Mouse (Mus musculus): ENCODE data around the gene E330017A01Rik. TPM values are rescaled to one million over a fixed set of nuclear protein-coding genes. Genes with fewer than 3 reads are reported as not detected.

Gene E330017A01Rik
- total RNA-seq, 2 experiments from 2014 or later = not detected

DNA sequence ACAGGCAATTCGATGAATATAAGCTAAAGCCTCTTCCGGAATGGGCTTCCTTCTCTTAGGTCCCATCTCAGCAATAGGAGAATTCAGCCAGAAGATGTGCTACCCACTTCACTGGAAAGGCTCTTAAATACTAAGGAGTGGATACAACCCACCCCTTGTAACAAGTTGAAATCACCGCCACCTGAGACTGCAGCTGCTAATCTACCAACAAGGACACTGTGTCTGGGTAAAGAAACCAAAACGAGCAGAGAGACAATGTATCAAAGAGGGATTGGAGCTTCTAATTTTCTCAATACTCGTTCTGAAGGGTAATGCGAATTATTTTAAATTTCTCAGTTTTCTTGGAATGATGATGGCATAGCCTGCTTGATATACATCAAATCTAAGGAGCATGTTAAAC, 21.7 kb downstream of the E330017A01Rik start, which contains the start of gene Gm813:
Gene Gm813, minus strand, starts transcription at position 101 of the 400 bp plus-strand sequence.
- intact Hi-C loops (cut with DNase I) = no loop called here
- no peak for DNase-seq (ENCODE audit: low spot score in 2 of 2)

DNA sequence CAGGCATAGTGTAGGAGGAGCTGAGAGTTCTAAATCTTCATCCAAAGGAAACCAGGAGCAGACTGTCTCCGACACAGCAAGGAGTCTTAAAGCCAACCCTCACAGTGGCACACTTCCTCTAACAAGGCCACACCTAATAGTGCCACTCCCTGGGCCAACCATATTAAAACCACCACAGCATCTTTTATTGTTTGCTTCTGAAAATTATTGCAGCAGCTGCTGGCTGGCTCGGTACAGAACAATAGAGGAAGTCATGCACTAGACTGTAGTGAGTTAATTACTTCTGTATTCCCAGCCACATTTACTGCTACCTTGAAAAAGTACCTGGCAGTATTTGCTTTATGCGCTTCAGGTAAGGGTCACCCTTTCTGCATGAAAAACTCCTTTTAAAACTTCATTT, 25.6 kb downstream of the E330017A01Rik start:
- intact Hi-C loops (cut with DNase I) = no loop called here
- no peak for DNase-seq (ENCODE audit: low spot score in 2 of 2)

DNA sequence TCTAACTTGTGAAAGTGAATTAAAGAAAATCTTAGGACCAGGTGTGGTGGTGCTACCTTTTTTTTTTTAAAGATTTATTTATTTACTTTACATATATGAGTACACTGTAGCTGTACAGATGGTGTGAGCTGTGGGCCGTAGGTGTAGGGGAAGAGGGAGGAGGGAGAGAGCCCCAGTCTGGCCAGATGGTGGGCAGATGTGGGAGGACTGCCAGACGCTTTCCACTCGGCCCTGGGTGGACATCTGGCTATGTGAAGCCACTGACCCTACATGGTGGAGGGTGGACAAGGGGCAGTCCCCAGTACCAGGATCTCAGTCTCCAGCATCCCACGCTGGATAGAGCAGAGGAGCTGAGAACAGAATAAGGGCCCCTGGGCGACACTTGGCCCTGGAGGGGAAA, 31.4 kb downstream of the E330017A01Rik start:
- intact Hi-C loops (cut with DNase I) = no loop called here
- no peak for DNase-seq (ENCODE audit: low spot score in 2 of 2)

DNA sequence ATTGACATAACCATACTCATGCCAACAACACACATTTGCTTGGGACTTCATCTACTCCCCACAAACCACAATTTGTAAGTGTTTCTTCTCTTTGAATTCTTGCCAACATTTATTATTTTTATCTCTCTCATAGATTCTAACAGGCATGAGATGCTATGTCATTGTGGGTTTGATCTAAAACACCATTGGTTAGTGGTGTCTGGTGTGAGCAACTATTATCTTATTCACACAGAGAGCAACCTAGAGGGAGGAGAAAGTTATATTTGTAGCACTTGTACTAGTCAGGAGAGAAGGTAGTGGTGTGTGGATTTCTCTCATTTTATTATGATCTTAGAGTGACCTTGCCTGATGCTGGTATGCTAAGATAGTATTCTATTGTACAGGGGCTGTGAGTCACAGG, 33.9 kb downstream of the E330017A01Rik start:
- no peak for DNase-seq (ENCODE audit: low spot score in 2 of 2)
- intact Hi-C loops (cut with DNase I) = no loop called here

DNA sequence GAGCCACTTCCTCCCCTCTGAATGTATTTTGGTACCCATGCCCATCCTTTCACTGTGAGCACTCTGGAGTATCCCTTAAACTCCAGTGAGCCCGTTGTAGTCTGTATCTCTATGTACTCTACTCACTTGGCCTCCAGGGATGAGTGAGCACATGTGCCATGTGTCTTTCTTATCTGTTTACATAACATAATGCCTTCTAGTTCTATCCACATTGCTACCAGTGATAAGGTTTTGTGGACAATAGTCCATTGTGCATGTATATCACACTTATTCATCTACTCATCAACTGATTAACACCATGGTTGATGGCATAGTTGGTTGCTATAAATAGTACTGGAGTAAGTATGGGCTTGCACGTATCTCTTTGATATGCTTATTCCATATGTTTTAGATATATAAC, 34.7 kb downstream of the E330017A01Rik start:
- no peak for DNase-seq (ENCODE audit: low spot score in 2 of 2)
- intact Hi-C loops (cut with DNase I) = no loop called here

DNA sequence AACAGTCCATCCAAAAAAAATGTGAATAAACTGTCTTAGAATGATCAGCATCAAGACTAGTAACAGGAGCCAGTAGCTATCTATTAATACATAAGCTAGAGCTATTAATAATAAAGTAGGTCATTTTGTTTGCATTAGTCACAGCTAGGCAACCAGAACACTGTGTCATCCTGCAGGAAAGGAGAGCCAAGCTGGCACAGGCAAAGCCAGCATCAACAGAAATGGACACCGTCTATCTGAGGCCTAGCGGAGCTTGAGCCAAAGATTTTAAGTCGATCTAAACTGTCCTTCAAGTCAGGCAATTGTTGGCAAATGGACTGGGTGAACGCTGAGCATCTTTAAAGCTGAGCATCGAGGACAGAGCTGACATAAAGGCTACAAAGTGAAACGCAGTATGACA, 37.7 kb downstream of the E330017A01Rik start:
- intact Hi-C loops (cut with DNase I) = no loop called here
- no peak for DNase-seq (ENCODE audit: low spot score in 2 of 2)

DNA sequence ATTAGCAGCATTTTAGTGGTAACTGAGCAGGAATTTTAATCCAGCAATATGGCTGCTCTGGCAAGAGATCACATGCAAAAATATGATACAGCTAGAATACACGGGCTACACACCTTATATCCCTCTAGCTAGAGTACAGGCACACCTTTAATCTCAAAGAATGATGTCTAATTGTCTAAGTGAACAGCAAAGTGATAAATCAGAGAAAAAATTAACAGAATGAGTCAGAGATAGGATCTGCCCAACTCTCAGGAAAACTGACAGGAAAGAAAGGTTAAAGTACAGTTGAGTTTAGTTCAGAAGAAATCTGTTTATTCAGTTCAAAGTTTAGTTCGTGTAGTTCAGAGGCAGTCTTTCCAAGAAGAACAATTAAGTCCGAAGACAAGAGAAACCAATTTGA, 47.2 kb downstream of the E330017A01Rik start:
- intact Hi-C loops (cut with DNase I) = no loop called here
- DNase-seq (ENCODE audit: low spot score in 2 of 2) = no peak

DNA sequence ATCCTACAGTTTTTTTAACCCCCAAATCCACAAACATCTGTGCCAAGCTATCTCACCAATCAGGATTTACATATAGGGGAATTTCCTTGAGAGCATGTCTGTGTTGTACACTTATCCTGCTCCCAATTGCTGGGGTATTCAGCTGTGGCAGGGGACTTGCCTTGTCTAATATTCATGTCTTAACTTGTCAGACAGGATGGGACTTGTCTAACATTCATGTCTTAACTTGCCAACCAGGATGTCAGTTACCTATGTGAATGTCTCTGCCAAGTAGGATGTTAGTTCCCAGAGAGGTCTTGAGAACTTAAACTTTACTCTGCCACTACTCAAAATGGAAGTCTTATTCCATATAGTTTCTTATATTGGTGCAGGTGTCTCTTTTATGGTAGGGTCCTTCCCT, 49.1 kb downstream of the E330017A01Rik start:
- intact Hi-C loops (cut with DNase I) = no loop called here
- DNase-seq (ENCODE audit: low spot score in 2 of 2) = no peak

Other genes with a start within 250 kb of the E330017A01Rik start
- gene Dcbld2, start 230.3 kb downstream of the E330017A01Rik start, total RNA-seq (2021) = 10 to 100 TPM; 26.0 to 26.1 TPM
- 10 to 100 TPM; 20.2 to 22.9 TPM for gene St3gal6, start 114.5 kb downstream of the E330017A01Rik start, total RNA-seq (2021)
- not detected for gene Gm813, start 21.8 kb downstream of the E330017A01Rik start, total RNA-seq (2021)
- 10 to 100 TPM; 39.4 to 45.1 TPM for gene Cpox, start 31.6 kb upstream of the E330017A01Rik start, total RNA-seq (2021)
- not detected for gene Gpr15, start 80.3 kb upstream of the E330017A01Rik start, total RNA-seq (2021)
- gene Cldnd1, start 89.2 kb upstream of the E330017A01Rik start, total RNA-seq (2021) = 100 to 1,000 TPM in 1 of 2 experiments, 10 to 100 TPM in 1; 90.8 to 105 TPM
- gene Olfr172, start 124.4 kb upstream of the E330017A01Rik start, total RNA-seq (2021) = not detected
- gene Olfr173, start 161.5 kb upstream of the E330017A01Rik start, total RNA-seq (2021) = not detected
- gene Olfr175-ps1, start 188.0 kb upstream of the E330017A01Rik start, total RNA-seq (2021) = not detected
- not detected for gene Olfr177, start 236.0 kb upstream of the E330017A01Rik start, total RNA-seq (2021)